11 mouse cellular contexts compared by ENCODE assay signal in genomic region chr13:53464441-53465001, GRCm38 (mm10). TPM values are rescaled to one million over a fixed set of nuclear protein-coding genes. Genes with fewer than 3 reads are reported as not detected.
DNase-seq lines count a peak whose midpoint lies in the region; ATAC-seq lines count a peak whose summit lies in the region.
"Had no signal": no experiment of that assay in that cellular context is flagged by ENCODE, and none has a peak within 500 bp of the region (broad histone marks: within the 10 kb centered on the region; RNA-seq: fewer than 3 reads in every experiment).

No protein-coding gene starts in this region.

- H3K4me2 ChIP-seq in midbrain, embryonic 13.5 days (replicated peaks): peak overlapping the region; percentile 30

- peaks cover 99% of the 10 kb centered on the region for H3K27me3 ChIP-seq in hindbrain, embryonic 10.5 days (ENCODE audit: insufficient read depth, poor library complexity, severe bottlenecking)
- peaks cover 98% of the 10 kb centered on the region for H3K27me3 ChIP-seq in midbrain, embryonic 13.5 days

- peaks cover 5% of the 10 kb centered on the region; the same call in 1 of the 2 replicates for H3K36me3 ChIP-seq in hindbrain, embryonic 10.5 days
- no peaks in the 10 kb centered on the region for H3K36me3 ChIP-seq in midbrain, embryonic 13.5 days

- H3K27ac ChIP-seq in hindbrain, embryonic 10.5 days: peak overlapping the region; percentile 89
- H3K27ac ChIP-seq in midbrain, embryonic 13.5 days: no peak overlapping the region
- H3K27ac ChIP-seq: liver, embryonic 14.5 days had no signal

- no peaks in the 10 kb centered on the region for H3K9me3 ChIP-seq in hindbrain, embryonic 10.5 days
- H3K9me3 ChIP-seq in midbrain, embryonic 13.5 days: no peaks in the 10 kb centered on the region

- peaks cover 76% of the 10 kb centered on the region for H3K4me1 ChIP-seq in hindbrain, embryonic 10.5 days (replicated peaks)
- H3K4me1 ChIP-seq in midbrain, embryonic 13.5 days (replicated peaks): peaks cover 34% of the 10 kb centered on the region

- no peak overlapping the region for H3K9ac ChIP-seq in midbrain, embryonic 13.5 days (replicated peaks)
- H3K9ac ChIP-seq: liver, embryonic 14.5 days had no signal

- peak; percentile 43; the same call in 1 of the 2 replicates for ATAC-seq in midbrain, embryonic 13.5 days

- peak overlapping the region; percentile 54 for H3K4me3 ChIP-seq in hindbrain, embryonic 10.5 days
- 0 out of 2 replicates have a peak overlapping the region, but pooled peaks have one; percentile 3 for H3K4me3 ChIP-seq in midbrain, embryonic 13.5 days (replicated peaks)
- H3K4me3 ChIP-seq: myocyte had no signal

- DNase-seq in cerebellum, postnatal 10 days: peak; percentile 40 to 50
- no peak for DNase-seq in cerebellum, adult 8-10 months
- DNase-seq in ES-CJ7 (ENCODE audit: low read depth, low spot score): peak; percentile 58
- DNase-seq in hindbrain, embryonic 10.5 days (ENCODE audit: low spot score): peak; percentile 86
- no peak for DNase-seq in urinary bladder, postnatal 25 days (ENCODE audit: low spot score)
- no peak for DNase-seq in lung, postnatal 4 days
- DNase-seq in thymus, postnatal 14 days: no peak

- WGBS in hindbrain, embryonic 10.5 days: under 1% methylated on average over 21 of the region's 21 CpGs
- 1% methylated on average over 21 of the region's 21 CpGs for WGBS in midbrain, embryonic 13.5 days

RNA-seq across cellular contexts. Expression of gene Msx2, which starts 8.4 kb away (rescaled TPM):
- polyA plus RNA-seq in hindbrain, embryonic 10.5 days (2016; fragmentation: Nextera tagmentation; extraction: Ambion mirVana): 45.5 and 57.9 TPM in 2 replicates
- polyA plus RNA-seq in midbrain, embryonic 13.5 days (2015; fragmentation: Nextera tagmentation; extraction: Ambion mirVana): 1.6 TPM in 2 replicates
- polyA plus RNA-seq: spleen, adult 2 months had no signal

Comparison
In these comparisons a context has a peak if more than half of its experiments do, and no peak if none do; other contexts are left out.
1. DNase-seq: peak in cerebellum, postnatal 10 days (2 of 2), ES-CJ7 (single experiment) and hindbrain, embryonic 10.5 days (single experiment); none in cerebellum, adult 8-10 months (single experiment), urinary bladder, postnatal 25 days (single experiment), lung, postnatal 4 days (0 of 2) and thymus, postnatal 14 days (single experiment).
2. RNA of gene Msx2, which starts 8.4 kb away (polyA plus RNA-seq): 45.5 to 57.9 TPM in hindbrain, embryonic 10.5 days; 1.6 TPM in midbrain, embryonic 13.5 days; every median in the first group is over 10 times any median in the second.